Mouse (Mus musculus): ENCODE results near the gene Gfi1b. TPM values are rescaled to one million over a fixed set of nuclear protein-coding genes. Genes with fewer than 3 reads are reported as not detected.
A peak's percentile ranks its signal among the peaks of the same experiment; 100 is the strongest.

Gene Gfi1b
- polyA plus RNA-seq, 1 experiment from 2014 or later = 0.94 TPM

DNA sequence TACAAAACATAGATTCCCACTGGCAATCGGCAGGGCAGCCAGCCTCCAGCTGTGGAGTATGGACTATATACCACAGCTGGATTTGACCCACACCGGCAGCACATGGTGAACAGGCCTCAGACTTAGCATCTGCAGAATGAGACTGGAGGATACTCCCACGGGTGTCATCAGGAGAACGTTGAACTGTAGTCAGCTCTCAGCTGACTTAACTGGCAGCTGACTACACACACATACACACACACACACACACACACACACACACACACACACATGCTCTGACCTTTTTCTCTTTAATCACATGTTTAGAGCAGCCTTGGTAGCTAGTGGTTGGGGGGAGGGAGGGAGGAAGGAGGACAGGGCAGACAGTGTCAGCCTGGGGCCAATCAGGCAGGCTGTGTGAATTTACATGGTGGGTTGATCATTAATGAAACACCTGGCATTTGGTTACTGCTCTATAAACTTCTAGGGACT, 8.2 kb upstream of the Gfi1b start:
- WGBS = 47% methylated on average over 4 of the region's 4 CpGs
- no peak for TF ChIP-seq EP300 (IDR thresholded peaks at IDR 0.05)
- TF ChIP-seq CTCF (IDR thresholded peaks at IDR 0.05) = no peak
- no peak for ATAC-seq
- H3K4me1 ChIP-seq (ENCODE audit: insufficient read depth, low read depth, low read length) = no peaks in the 10 kb centered on the region
- no peak overlapping the region for H3K9ac ChIP-seq (replicated peaks; ENCODE audit: low read depth)
- H3K4me2 ChIP-seq (replicated peaks; ENCODE audit: low read depth, low read length) = no peak overlapping the region
- no peaks in the 10 kb centered on the region for H3K36me3 ChIP-seq (ENCODE audit: insufficient read depth, low read length)
- no peaks in the 10 kb centered on the region for H3K9me3 ChIP-seq (ENCODE audit: low read length)
- peak; percentile 11 for DNase-seq (ENCODE audit: low spot score)
- H3K27ac ChIP-seq (ENCODE audit: low read length) = no peak overlapping the region
- no peak overlapping the region for H3K4me3 ChIP-seq (ENCODE audit: low read depth, low read length)
- H3K27me3 ChIP-seq (replicated peaks; ENCODE audit: insufficient read depth, low read length) = no peaks in the 10 kb centered on the region

- 47% methylated on average over 2 of the region's 2 CpGs for WGBS
- no peaks in the 10 kb centered on the region for H3K4me1 ChIP-seq (ENCODE audit: insufficient read depth, low read depth, low read length)
- no peak overlapping the region for H3K4me2 ChIP-seq (replicated peaks; ENCODE audit: low read depth, low read length)
- DNase-seq (ENCODE audit: low spot score) (peak; percentile 7), ATAC-seq (no peak)
- no peaks in the 10 kb centered on the region for H3K27me3 ChIP-seq (replicated peaks; ENCODE audit: insufficient read depth, low read length)
- H3K36me3 ChIP-seq (ENCODE audit: insufficient read depth, low read length) = no peaks in the 10 kb centered on the region
- peak; percentile 25; the same call in 1 of the 2 replicates for TF ChIP-seq CTCF (IDR thresholded peaks at IDR 0.05)
- TF ChIP-seq EP300 (IDR thresholded peaks at IDR 0.05) = no peak
- no peak overlapping the region for H3K9ac ChIP-seq (replicated peaks; ENCODE audit: low read depth)
- no peak overlapping the region for H3K27ac ChIP-seq (ENCODE audit: low read length)
- no peaks in the 10 kb centered on the region for H3K9me3 ChIP-seq (ENCODE audit: low read length)
- no peak overlapping the region for H3K4me3 ChIP-seq (ENCODE audit: low read depth, low read length)
These were observed 6.3 kb upstream of the Gfi1b start for GRCm38 (mm10) chr2:28628053-28628452.

- Histone ChIP-seq H3K4me2 (replicated peaks; ENCODE audit: low read depth, low read length) (no peak overlapping the region), H3K36me3 (ENCODE audit: insufficient read depth, low read length) (no peaks in the 10 kb centered on the region), H3K27ac (ENCODE audit: low read length) (no peak overlapping the region), H3K4me1 (ENCODE audit: insufficient read depth, low read depth, low read length) (no peaks in the 10 kb centered on the region), H3K27me3 (replicated peaks; ENCODE audit: insufficient read depth, low read length) (no peaks in the 10 kb centered on the region), H3K4me3 (ENCODE audit: low read depth, low read length) (no peak overlapping the region), H3K9me3 (ENCODE audit: low read length) (no peaks in the 10 kb centered on the region), H3K9ac (replicated peaks; ENCODE audit: low read depth) (no peak overlapping the region)
- DNase-seq (ENCODE audit: low spot score) = no peak
- no peak for ATAC-seq
- TF ChIP-seq CTCF (IDR thresholded peaks at IDR 0.05) (no peak), EP300 (IDR thresholded peaks at IDR 0.05) (no peak)
- WGBS = 75% methylated on average over 3 of the region's 3 CpGs
These were observed 4.3 kb upstream of the Gfi1b start for GRCm38 (mm10) chr2:28626038-28626437.

- 92% methylated on average over 3 of the region's 3 CpGs for WGBS
- no peak for ATAC-seq
- no peak for TF ChIP-seq EP300 (IDR thresholded peaks at IDR 0.05)
These were observed 3.1 kb upstream of the Gfi1b start for GRCm38 (mm10) chr2:28624870-28625269.

GRCm38 (mm10) chr2:28622521-28623124, 841 bp upstream of the Gfi1b start:
- TF ChIP-seq EP300 (IDR thresholded peaks at IDR 0.05) (no peak), CTCF (IDR thresholded peaks at IDR 0.05) (peak; percentile 78)
- no peak overlapping the region for H3K27ac ChIP-seq (ENCODE audit: low read length)
- H3K36me3 ChIP-seq (ENCODE audit: insufficient read depth, low read length) = no peaks in the 10 kb centered on the region
- H3K4me1 ChIP-seq (ENCODE audit: insufficient read depth, low read depth, low read length) = no peaks in the 10 kb centered on the region
- peak; percentile 51 for DNase-seq (ENCODE audit: low spot score)
- ATAC-seq = peak; percentile 56
- WGBS = 16% methylated on average over 10 of the region's 10 CpGs
- H3K27me3 ChIP-seq (replicated peaks; ENCODE audit: insufficient read depth, low read length) = 0 out of 2 replicates have a peak, but pooled peaks cover 5% of the 10 kb centered on the region
- H3K9me3 ChIP-seq (ENCODE audit: low read length) = no peaks in the 10 kb centered on the region
- H3K4me3 ChIP-seq (ENCODE audit: low read depth, low read length) = no peak overlapping the region
- H3K9ac ChIP-seq (replicated peaks; ENCODE audit: low read depth) = no peak overlapping the region
- H3K4me2 ChIP-seq (replicated peaks; ENCODE audit: low read depth, low read length) = no peak overlapping the region

More at GRCm38 (mm10) chr2:28624870-28625269, 3.1 kb upstream of the Gfi1b start:
- Histone ChIP-seq H3K4me1 (ENCODE audit: insufficient read depth, low read depth, low read length) (no peaks in the 10 kb centered on the region), H3K4me3 (ENCODE audit: low read depth, low read length) (no peak overlapping the region), H3K36me3 (ENCODE audit: insufficient read depth, low read length) (no peaks in the 10 kb centered on the region), H3K9me3 (ENCODE audit: low read length) (no peaks in the 10 kb centered on the region), H3K27me3 (replicated peaks; ENCODE audit: insufficient read depth, low read length) (0 out of 2 replicates have a peak, but pooled peaks cover 5% of the 10 kb centered on the region), H3K27ac (ENCODE audit: low read length) (no peak overlapping the region), H3K9ac (replicated peaks; ENCODE audit: low read depth) (no peak overlapping the region), H3K4me2 (replicated peaks; ENCODE audit: low read depth, low read length) (no peak overlapping the region)
- DNase-seq (ENCODE audit: low spot score) = no peak

- no peak for DNase-seq (ENCODE audit: low spot score)
These were observed 671 bp downstream of the Gfi1b start for GRCm38 (mm10) chr2:28621111-28621510.

More at GRCm38 (mm10) chr2:28621111-28621510, 671 bp downstream of the Gfi1b start:
- Histone ChIP-seq H3K27ac (ENCODE audit: low read length) (no peak overlapping the region), H3K4me2 (replicated peaks; ENCODE audit: low read depth, low read length) (no peak overlapping the region), H3K9ac (replicated peaks; ENCODE audit: low read depth) (no peak overlapping the region), H3K4me1 (ENCODE audit: insufficient read depth, low read depth, low read length) (no peaks in the 10 kb centered on the region), H3K9me3 (ENCODE audit: low read length) (no peaks in the 10 kb centered on the region), H3K36me3 (ENCODE audit: insufficient read depth, low read length) (no peaks in the 10 kb centered on the region), H3K27me3 (replicated peaks; ENCODE audit: insufficient read depth, low read length) (0 out of 2 replicates have a peak, but pooled peaks cover 5% of the 10 kb centered on the region), H3K4me3 (ENCODE audit: low read depth, low read length) (no peak overlapping the region)
- TF ChIP-seq EP300 (IDR thresholded peaks at IDR 0.05) (no peak), CTCF (IDR thresholded peaks at IDR 0.05) (no peak)
- ATAC-seq = no peak
- WGBS = 27% methylated on average over 2 of the region's 2 CpGs

All from lung, postnatal 0 days (tissue).